Mouse (Mus musculus): Measurements from ENCODE around the gene Ube2cbp. TPM values are rescaled to one million over a fixed set of nuclear protein-coding genes. Genes with fewer than 3 reads are reported as not detected.

Ube2cbp gene
- polyA plus RNA-seq, 1 experiment from 2014 or later = 7.2 TPM

DNA sequence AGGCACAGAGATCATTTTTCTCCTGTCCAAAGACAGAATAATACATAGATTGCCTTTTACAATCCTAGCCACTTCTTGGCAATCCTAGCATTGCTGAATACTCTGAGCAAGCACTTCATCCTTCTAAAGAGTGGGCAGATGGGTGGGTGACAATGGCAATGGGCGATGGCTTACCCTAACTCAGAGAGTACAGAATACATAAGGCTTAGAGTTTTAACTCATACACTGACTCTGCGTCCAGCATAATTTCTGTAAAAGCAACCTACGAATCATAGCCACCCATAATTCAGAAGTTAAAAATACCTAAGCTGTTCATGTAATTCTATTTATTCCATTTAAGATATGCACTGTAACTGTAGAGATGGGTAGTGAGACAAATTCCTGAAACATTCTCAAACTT lies 29.2 kb downstream of the Ube2cbp start:
- H3K9ac ChIP-seq = no peak overlapping the region
- 72% methylated on average over 3 of the region's 3 CpGs for WGBS
- ATAC-seq (ENCODE audit: insufficient read depth) = peak; percentile 41
- H3K4me1 ChIP-seq (ENCODE audit: insufficient read depth) = no peaks in the 10 kb centered on the region
- TF ChIP-seq CTCF (IDR thresholded peaks at IDR 0.05; ENCODE audit: low read depth) = no peak
- DNase-seq = no peak
- H3K4me2 ChIP-seq = no peak overlapping the region
- H3K4me3 ChIP-seq (ENCODE audit: low read depth, low read length) = no peak overlapping the region
- H3K27ac ChIP-seq (ENCODE audit: low read depth) = no peak overlapping the region
- H3K9me3 ChIP-seq (ENCODE audit: low read depth, low read length) = no peaks in the 10 kb centered on the region
- no peaks in the 10 kb centered on the region for H3K36me3 ChIP-seq (ENCODE audit: insufficient read depth)
- no peaks in the 10 kb centered on the region for H3K27me3 ChIP-seq (ENCODE audit: insufficient read depth, low read length)

- H3K27ac ChIP-seq (ENCODE audit: low read depth) = no peak overlapping the region
- H3K4me2 ChIP-seq = no peak overlapping the region
- H3K9me3 ChIP-seq (ENCODE audit: low read depth, low read length) = no peaks in the 10 kb centered on the region
- H3K36me3 ChIP-seq (ENCODE audit: insufficient read depth) = no peaks in the 10 kb centered on the region
- no peak overlapping the region for H3K4me3 ChIP-seq (ENCODE audit: low read depth, low read length)
- no peaks in the 10 kb centered on the region for H3K4me1 ChIP-seq (ENCODE audit: insufficient read depth)
- TF ChIP-seq CTCF (IDR thresholded peaks at IDR 0.05; ENCODE audit: low read depth) = no peak
- WGBS = 76% methylated on average over 4 of the region's 4 CpGs
- ATAC-seq (ENCODE audit: insufficient read depth) (no peak), DNase-seq (no peak)
- no peaks in the 10 kb centered on the region for H3K27me3 ChIP-seq (ENCODE audit: insufficient read depth, low read length)
- no peak overlapping the region for H3K9ac ChIP-seq
These were observed 41.4 kb downstream of the Ube2cbp start for GRCm38 (mm10) chr9:86423331-86423730.

- Histone ChIP-seq H3K27me3 (ENCODE audit: insufficient read depth, low read length) (no peaks in the 10 kb centered on the region), H3K4me1 (ENCODE audit: insufficient read depth) (no peaks in the 10 kb centered on the region), H3K9ac (no peak overlapping the region), H3K4me2 (no peak overlapping the region), H3K9me3 (ENCODE audit: low read depth, low read length) (no peaks in the 10 kb centered on the region), H3K27ac (ENCODE audit: low read depth) (no peak overlapping the region), H3K4me3 (ENCODE audit: low read depth, low read length) (no peak overlapping the region), H3K36me3 (ENCODE audit: insufficient read depth) (no peaks in the 10 kb centered on the region)
- no peak for TF ChIP-seq CTCF (IDR thresholded peaks at IDR 0.05; ENCODE audit: low read depth)
- ATAC-seq (ENCODE audit: insufficient read depth) = no peak
- no peak for DNase-seq
- 76% methylated on average over 6 of the region's 6 CpGs for WGBS
These were observed 45.4 kb downstream of the Ube2cbp start for GRCm38 (mm10) chr9:86419366-86419765.

- no peak for DNase-seq
- ATAC-seq (ENCODE audit: insufficient read depth) = no peak
- no peaks in the 10 kb centered on the region for H3K4me1 ChIP-seq (ENCODE audit: insufficient read depth)
- H3K4me2 ChIP-seq = no peak overlapping the region
- no peak for TF ChIP-seq CTCF (IDR thresholded peaks at IDR 0.05; ENCODE audit: low read depth)
- no peaks in the 10 kb centered on the region for H3K9me3 ChIP-seq (ENCODE audit: low read depth, low read length)
- 90% methylated on average over 1 of the region's 1 CpGs for WGBS
- H3K36me3 ChIP-seq (ENCODE audit: insufficient read depth) = no peaks in the 10 kb centered on the region
- H3K9ac ChIP-seq = no peak overlapping the region
- no peak overlapping the region for H3K27ac ChIP-seq (ENCODE audit: low read depth)
- H3K4me3 ChIP-seq (ENCODE audit: low read depth, low read length) = no peak overlapping the region
- H3K27me3 ChIP-seq (ENCODE audit: insufficient read depth, low read length) = no peaks in the 10 kb centered on the region
These were observed 46.8 kb downstream of the Ube2cbp start for GRCm38 (mm10) chr9:86417971-86418370.

DNA sequence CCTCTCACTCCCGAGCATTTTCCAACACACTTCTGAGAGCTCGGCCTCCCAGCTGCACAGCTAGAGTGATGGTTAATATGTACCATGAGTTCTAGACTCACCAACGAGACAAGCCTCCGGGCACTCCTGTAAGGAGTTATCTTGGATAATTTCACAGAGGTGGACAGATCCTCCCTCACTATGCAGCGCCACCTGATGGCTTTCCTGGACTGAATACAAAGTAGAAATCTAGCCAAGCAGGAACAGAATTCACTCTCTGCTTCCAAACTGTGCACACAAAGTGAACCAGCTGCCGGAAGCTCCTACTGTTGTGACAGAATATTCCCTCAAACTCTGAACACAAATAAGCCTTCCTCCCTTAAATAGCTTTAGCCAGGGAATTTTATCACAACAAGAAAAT lies 69.0 kb downstream of the Ube2cbp start:
- TF ChIP-seq CTCF (IDR thresholded peaks at IDR 0.05; ENCODE audit: low read depth) = peak; percentile 21; the same call in 1 of the 2 replicates
- Histone ChIP-seq H3K9me3 (ENCODE audit: low read depth, low read length) (no peaks in the 10 kb centered on the region; the same call in 1 of the 2 replicates), H3K9ac (no peak overlapping the region), H3K4me1 (ENCODE audit: insufficient read depth) (0 out of 2 replicates have a peak, but pooled peaks cover 2% of the 10 kb centered on the region), H3K4me3 (ENCODE audit: low read depth, low read length) (no peak overlapping the region), H3K4me2 (no peak overlapping the region), H3K36me3 (ENCODE audit: insufficient read depth) (no peaks in the 10 kb centered on the region), H3K27ac (ENCODE audit: low read depth) (no peak overlapping the region), H3K27me3 (ENCODE audit: insufficient read depth, low read length) (no peaks in the 10 kb centered on the region)
- ATAC-seq (ENCODE audit: insufficient read depth) (no peak), DNase-seq (peak; percentile 15)
- 65% methylated on average over 6 of the region's 6 CpGs for WGBS

GRCm38 (mm10) chr9:86395012-86395411 lies 69.7 kb downstream of the Ube2cbp start:
- no peak for DNase-seq
- ATAC-seq (ENCODE audit: insufficient read depth) = no peak
- no peak overlapping the region for H3K27ac ChIP-seq (ENCODE audit: low read depth)
- no peaks in the 10 kb centered on the region for H3K36me3 ChIP-seq (ENCODE audit: insufficient read depth)
- no peak overlapping the region for H3K9ac ChIP-seq
- H3K4me1 ChIP-seq (ENCODE audit: insufficient read depth) = 0 out of 2 replicates have a peak, but pooled peaks cover 2% of the 10 kb centered on the region
- H3K9me3 ChIP-seq (ENCODE audit: low read depth, low read length) = no peaks in the 10 kb centered on the region; the same call in 1 of the 2 replicates
- no peak overlapping the region for H3K4me2 ChIP-seq
- 94% methylated on average over 1 of the region's 1 CpGs for WGBS
- TF ChIP-seq CTCF (IDR thresholded peaks at IDR 0.05; ENCODE audit: low read depth) = no peak
- no peaks in the 10 kb centered on the region for H3K27me3 ChIP-seq (ENCODE audit: insufficient read depth, low read length)
- no peak overlapping the region for H3K4me3 ChIP-seq (ENCODE audit: low read depth, low read length)

- Histone ChIP-seq H3K27ac (ENCODE audit: low read depth) (no peak overlapping the region), H3K9me3 (ENCODE audit: low read depth, low read length) (no peaks in the 10 kb centered on the region; the same call in 1 of the 2 replicates), H3K9ac (no peak overlapping the region), H3K4me3 (ENCODE audit: low read depth, low read length) (no peak overlapping the region), H3K4me1 (ENCODE audit: insufficient read depth) (0 out of 2 replicates have a peak, but pooled peaks cover 2% of the 10 kb centered on the region), H3K27me3 (ENCODE audit: insufficient read depth, low read length) (no peaks in the 10 kb centered on the region), H3K36me3 (ENCODE audit: insufficient read depth) (no peaks in the 10 kb centered on the region), H3K4me2 (no peak overlapping the region)
- WGBS = 28% methylated on average over 8 of the region's 8 CpGs
- ATAC-seq (ENCODE audit: insufficient read depth) (peak; percentile 56; the same call in 1 of the 2 replicates), DNase-seq (peak; percentile 44)
- TF ChIP-seq CTCF (IDR thresholded peaks at IDR 0.05; ENCODE audit: low read depth) = no peak
These were observed 71.0 kb downstream of the Ube2cbp start for GRCm38 (mm10) chr9:86393586-86394272.
